Mouse (Mus musculus) CH12.LX (cell line): ENCODE measurements around the gene Togaram2.

Experiments
- CHD2 ChIP-seq: IDR thresholded peaks from 2 replicates; pipeline ENCODE4 v1.6.1; 2011; ENCODE audit warnings: low read length, improper control_type of control experiment
- CTCF ChIP-seq, 2 experiments: IDR thresholded peaks in 1 of 2; conservative IDR thresholded peaks in 1 of 2; 2 replicates each; pipeline ENCODE4 v1.5.1; 2011 to 2012; ENCODE audit warnings: low read depth in 2 of 2, low read length in 2 of 2, improper control_type of control experiment in 1 of 2, inconsistent platforms in 1 of 2, mild to moderate bottlenecking in 1 of 2, moderate library complexity in 1 of 2
- EP300 ChIP-seq: IDR thresholded peaks from 2 replicates; pipeline ENCODE4 v1.6.1; 2011; ENCODE audit warnings: low read length, improper control_type of control experiment
- MXI1 ChIP-seq: IDR thresholded peaks from 2 replicates; pipeline ENCODE4 v1.6.1; 2011; ENCODE audit warnings: mild to moderate bottlenecking, low read depth, low read length, improper control_type of control experiment
- MYC ChIP-seq: IDR thresholded peaks from 2 replicates; pipeline ENCODE4 v1.6.1; 2011; ENCODE audit warnings: low read depth, mild to moderate bottlenecking, improper control_type of control experiment, low read length
- NELFE ChIP-seq: IDR thresholded peaks from 2 replicates; pipeline ENCODE4 v1.6.1; 2011; ENCODE audit warnings: low read depth, low read length, improper control_type of control experiment
- POLR2A ChIP-seq: IDR thresholded peaks from 2 replicates; pipeline ENCODE4 v1.6.1; 2011; ENCODE audit warnings: low read depth, mild to moderate bottlenecking, improper control_type of control experiment, low read length
- USF2 ChIP-seq: conservative IDR thresholded peaks from 2 replicates; pipeline ENCODE4 v1.6.1; 2011; ENCODE audit warnings: low read depth, low read length, improper control_type of control experiment
- ZKSCAN1 ChIP-seq: IDR thresholded peaks from 2 replicates; pipeline ENCODE4 v1.6.1; 2012; ENCODE audit warnings: low read depth, inconsistent platforms, low read length, improper control_type of control experiment, borderline replicate concordance

DNA sequence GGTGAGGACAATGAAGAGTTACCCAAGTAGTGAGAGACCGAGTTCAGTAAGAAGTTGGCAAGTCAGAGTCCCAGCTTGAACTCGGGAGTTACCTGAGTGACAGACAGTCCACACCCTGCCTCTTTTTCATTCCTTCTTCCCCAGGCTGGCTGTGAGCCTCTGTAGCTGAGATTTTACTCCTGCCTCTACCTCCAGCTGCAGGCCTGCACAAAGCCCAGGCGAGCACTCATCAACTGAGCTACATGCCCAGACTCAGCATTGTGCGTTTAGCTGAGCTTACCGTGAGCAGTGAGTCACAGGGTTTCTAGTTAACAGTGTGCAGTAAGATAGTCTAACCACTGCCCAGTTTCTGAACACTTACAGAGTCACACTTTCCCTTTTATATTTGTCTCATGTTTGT is 20.1 kb upstream of the Togaram2 start:
- TF ChIP-seq POLR2A (peak; percentile 18; the same call in 1 of the 2 replicates), NELFE (no peak), CHD2 (no peak), CTCF (conservative IDR thresholded peaks at IDR 0.05 in 1 of 2, IDR thresholded peaks at IDR 0.05 in 1 of 2; ENCODE audit: low read depth in 2 of 2, low read length in 2 of 2) (no peak), MXI1 (no peak), ZKSCAN1 (no peak), MYC (no peak), USF2 (no peak), EP300 (no peak)
